ENCODE assay signal across 17 mouse cellular contexts in genomic region chr11:105506322-105506721, GRCm38 (mm10). TPM values are rescaled to one million over a fixed set of nuclear protein-coding genes. Genes with fewer than 3 reads are reported as not detected.
DNase-seq lines count a peak whose midpoint lies in the region; ATAC-seq and TF ChIP-seq lines count a peak whose summit lies in the region.
"Had no signal": no experiment of that assay in that cellular context is flagged by ENCODE, and none has a peak within 500 bp of the region (broad histone marks: within the 10 kb centered on the region; RNA-seq: fewer than 3 reads in every experiment).

No protein-coding gene starts in this region.

- no peak overlapping the region for H3K4me3 ChIP-seq in forebrain, embryonic 10.5 days
- H3K4me3 ChIP-seq in forebrain, embryonic 11.5 days (ENCODE audit: low read depth, low read length): no peak overlapping the region
- H3K4me3 ChIP-seq in limb, embryonic 15.5 days: no peak overlapping the region
- H3K4me3 ChIP-seq in limb, embryonic 10.5 days: no peak overlapping the region
- no peak overlapping the region for H3K4me3 ChIP-seq in heart, embryonic 12.5 days
- no peak overlapping the region for H3K4me3 ChIP-seq in intestine, postnatal 0 days (ENCODE audit: low read depth, low read length)
- H3K4me3 ChIP-seq: embryonic facial prominence, embryonic 13.5 days; hindbrain, embryonic 12.5 days; neural tube, embryonic 13.5 days had no signal

- H3K4me2 ChIP-seq in forebrain, embryonic 11.5 days (ENCODE audit: low read depth, low read length, severe bottlenecking): no peak overlapping the region
- no peak overlapping the region for H3K4me2 ChIP-seq in limb, embryonic 15.5 days
- H3K4me2 ChIP-seq in heart, embryonic 12.5 days: no peak overlapping the region
- no peak overlapping the region for H3K4me2 ChIP-seq in intestine, postnatal 0 days (replicated peaks; ENCODE audit: low read depth)
- H3K4me2 ChIP-seq: hindbrain, embryonic 12.5 days; neural tube, embryonic 13.5 days had no signal

- no peak overlapping the region for H3K9ac ChIP-seq in forebrain, embryonic 11.5 days (ENCODE audit: low read length)
- H3K9ac ChIP-seq in limb, embryonic 15.5 days: no peak overlapping the region
- no peak overlapping the region for H3K9ac ChIP-seq in heart, embryonic 12.5 days
- H3K9ac ChIP-seq in intestine, postnatal 0 days (ENCODE audit: low read depth, low read length): no peak overlapping the region
- H3K9ac ChIP-seq: embryonic facial prominence, embryonic 13.5 days; hindbrain, embryonic 12.5 days; neural tube, embryonic 13.5 days had no signal

- no peak for TF ChIP-seq CTCF in intestine, postnatal 0 days (IDR thresholded peaks at IDR 0.05; ENCODE audit: low read depth)

- no peaks in the 10 kb centered on the region for H3K9me3 ChIP-seq in forebrain, embryonic 10.5 days
- H3K9me3 ChIP-seq in forebrain, embryonic 11.5 days (ENCODE audit: control insufficient read depth, low read length): no peaks in the 10 kb centered on the region
- H3K9me3 ChIP-seq in limb, embryonic 15.5 days: no peaks in the 10 kb centered on the region
- no peaks in the 10 kb centered on the region for H3K9me3 ChIP-seq in limb, embryonic 10.5 days (replicated peaks)
- H3K9me3 ChIP-seq in heart, embryonic 12.5 days (replicated peaks): no peaks in the 10 kb centered on the region
- H3K9me3 ChIP-seq in intestine, postnatal 0 days (ENCODE audit: control insufficient read depth): no peaks in the 10 kb centered on the region
- H3K9me3 ChIP-seq: embryonic facial prominence, embryonic 13.5 days; hindbrain, embryonic 12.5 days; neural tube, embryonic 13.5 days had no signal

- H3K27ac ChIP-seq in forebrain, embryonic 10.5 days: peak overlapping the region; percentile 83
- no peak overlapping the region for H3K27ac ChIP-seq in forebrain, embryonic 11.5 days (ENCODE audit: low read depth, low read length)
- H3K27ac ChIP-seq in limb, embryonic 15.5 days: peak overlapping the region; percentile 75; the same call in 1 of the 2 replicates
- no peak overlapping the region for H3K27ac ChIP-seq in limb, embryonic 10.5 days
- H3K27ac ChIP-seq in heart, embryonic 12.5 days (ENCODE audit: poor library complexity, severe bottlenecking): peak overlapping the region; percentile 56
- H3K27ac ChIP-seq in intestine, postnatal 0 days (ENCODE audit: low read depth, low read length): no peak overlapping the region

- no peak for DNase-seq in forebrain, embryonic 10.5 days (ENCODE audit: extremely low spot score, low spot score)
- no peak for DNase-seq in forebrain, embryonic 11.5 days (ENCODE audit: low spot score)
- no peak for DNase-seq in limb, embryonic 10.5 days (ENCODE audit: low spot score)
- peak; percentile 10 for DNase-seq in lung, postnatal 36 days
- DNase-seq in urinary bladder, postnatal 36 days (ENCODE audit: low spot score in 2 of 2): no peak
- DNase-seq: cerebellum, adult 9-10 months; kidney, adult 8-10 months; left cerebral cortex, postnatal 4 days; midbrain, embryonic 14.5 days; right cerebral cortex, adult 18-20 months; thymus, adult 18-20 months had no signal

- 77% methylated on average over 11 of the region's 11 CpGs for WGBS in forebrain, embryonic 10.5 days
- 84% methylated on average over 11 of the region's 11 CpGs for WGBS in forebrain, embryonic 11.5 days
- 79% methylated on average over 11 of the region's 11 CpGs for WGBS in limb, embryonic 15.5 days
- WGBS in limb, embryonic 10.5 days: 88% methylated on average over 11 of the region's 11 CpGs
- 50% methylated on average over 11 of the region's 11 CpGs for WGBS in heart, embryonic 12.5 days
- 71% methylated on average over 11 of the region's 11 CpGs for WGBS in intestine, postnatal 0 days

- ATAC-seq in forebrain, embryonic 11.5 days (replicated peaks; ENCODE audit: low FRiP score): no peak
- no peak for ATAC-seq in limb, embryonic 15.5 days (ENCODE audit: insufficient number of reproducible peaks, low FRiP score, low TSS enrichment, low read depth)
- no peak for ATAC-seq in heart, embryonic 12.5 days (ENCODE audit: insufficient number of reproducible peaks, low FRiP score)
- ATAC-seq in intestine, postnatal 0 days: no peak

- peaks cover 58% of the 10 kb centered on the region for H3K4me1 ChIP-seq in forebrain, embryonic 10.5 days
- peaks cover 17% of the 10 kb centered on the region for H3K4me1 ChIP-seq in forebrain, embryonic 11.5 days (replicated peaks; ENCODE audit: control insufficient read depth, insufficient read depth, low read length)
- peaks cover 32% of the 10 kb centered on the region for H3K4me1 ChIP-seq in limb, embryonic 15.5 days
- peaks cover 33% of the 10 kb centered on the region for H3K4me1 ChIP-seq in limb, embryonic 10.5 days
- peaks cover 64% of the 10 kb centered on the region for H3K4me1 ChIP-seq in heart, embryonic 12.5 days (replicated peaks)
- no peaks in the 10 kb centered on the region for H3K4me1 ChIP-seq in intestine, postnatal 0 days (replicated peaks; ENCODE audit: control insufficient read depth, insufficient read depth, low read length)

- no peaks in the 10 kb centered on the region for H3K36me3 ChIP-seq in forebrain, embryonic 10.5 days (replicated peaks)
- no peaks in the 10 kb centered on the region for H3K36me3 ChIP-seq in forebrain, embryonic 11.5 days (ENCODE audit: control insufficient read depth, insufficient read depth, low read length)
- H3K36me3 ChIP-seq in limb, embryonic 15.5 days: no peaks in the 10 kb centered on the region
- H3K36me3 ChIP-seq in limb, embryonic 10.5 days: no peaks in the 10 kb centered on the region
- no peaks in the 10 kb centered on the region for H3K36me3 ChIP-seq in heart, embryonic 12.5 days
- no peaks in the 10 kb centered on the region for H3K36me3 ChIP-seq in intestine, postnatal 0 days (ENCODE audit: control insufficient read depth, insufficient read depth)
- H3K36me3 ChIP-seq: embryonic facial prominence, embryonic 13.5 days; hindbrain, embryonic 12.5 days; neural tube, embryonic 13.5 days had no signal

- H3K27me3 ChIP-seq in forebrain, embryonic 10.5 days (ENCODE audit: poor library complexity, severe bottlenecking): no peaks in the 10 kb centered on the region
- H3K27me3 ChIP-seq in forebrain, embryonic 11.5 days (ENCODE audit: control insufficient read depth, insufficient read depth, low read length): no peaks in the 10 kb centered on the region
- H3K27me3 ChIP-seq in limb, embryonic 15.5 days: no peaks in the 10 kb centered on the region
- H3K27me3 ChIP-seq in limb, embryonic 10.5 days (ENCODE audit: low read depth, poor library complexity, severe bottlenecking): no peaks in the 10 kb centered on the region
- no peaks in the 10 kb centered on the region for H3K27me3 ChIP-seq in heart, embryonic 12.5 days (replicated peaks)
- no peaks in the 10 kb centered on the region for H3K27me3 ChIP-seq in intestine, postnatal 0 days (replicated peaks; ENCODE audit: control insufficient read depth, insufficient read depth, low read length)
- H3K27me3 ChIP-seq: embryonic facial prominence, embryonic 13.5 days; neural tube, embryonic 13.5 days had no signal

RNA-seq across cellular contexts. Expression of gene March10, which starts 49.8 kb away (rescaled TPM):
- 0.06 and 0.09 TPM in 2 replicates for polyA plus RNA-seq in forebrain, embryonic 10.5 days (2016; fragmentation: Nextera tagmentation; extraction: Ambion mirVana)
- 0.55 TPM in 1 of 2 replicates, not detected in the other for polyA plus RNA-seq in forebrain, embryonic 11.5 days (2014; fragmentation: Nextera tagmentation; extraction: Ambion mirVana)
- polyA plus RNA-seq in limb, embryonic 15.5 days (2015; fragmentation: Nextera tagmentation; extraction: Ambion mirVana): not detected in 2 replicates
- polyA plus RNA-seq in limb, embryonic 10.5 days (2016; fragmentation: Nextera tagmentation; extraction: Ambion mirVana): 0.24 TPM in 1 of 2 replicates, not detected in the other
- 0.57 TPM in 1 of 2 replicates, not detected in the other for polyA plus RNA-seq in heart, embryonic 12.5 days (2016; fragmentation: Nextera tagmentation; extraction: Ambion mirVana)
- polyA plus RNA-seq in intestine, postnatal 0 days (2015; fragmentation: Nextera tagmentation; extraction: Ambion mirVana): not detected in 2 replicates
- polyA plus RNA-seq: embryonic facial prominence, embryonic 13.5 days; neural tube, embryonic 13.5 days had no signal

Comparison
In these comparisons a context has a peak if more than half of its experiments do, and no peak if none do; other contexts are left out.
1. H3K27ac ChIP-seq: peak in forebrain, embryonic 10.5 days (single experiment), limb, embryonic 15.5 days (single experiment) and heart, embryonic 12.5 days (single experiment); none in forebrain, embryonic 11.5 days (single experiment), limb, embryonic 10.5 days (single experiment) and intestine, postnatal 0 days (single experiment).